Mouse (Mus musculus) CH12.LX (cell line): ENCODE results near the gene Rnf6. TPM values are rescaled to one million over a fixed set of nuclear protein-coding genes. Genes with fewer than 3 reads are reported as not detected.

ENCODE experiments used
- DNase-seq: peaks from one replicate; pipeline ENCODE4 v3.0.0-alpha.2; 2013; ENCODE audit errors: extremely low read depth
- H3K27ac ChIP-seq: 2 replicates; pipeline ENCODE4 v1.5.1; 2012; ENCODE audit warnings: low read depth, mild to moderate bottlenecking, control low read depth, moderate library complexity; ENCODE audit not compliant: insufficient read depth
- H3K27me3 ChIP-seq: replicated peaks from 2 replicates; pipeline ENCODE3; 2012; ENCODE audit warnings: inconsistent platforms
- H3K36me3 ChIP-seq, 2 experiments: replicated peaks in 1 of 2; 2 replicates each; pipeline versions ENCODE3 to v1.6.1; 2012; ENCODE audit warnings: inconsistent platforms in 1 of 2, low read length in 1 of 2, mild to moderate bottlenecking in 1 of 2, mixed read lengths in 1 of 2, moderate library complexity in 1 of 2; ENCODE audit not compliant: control insufficient read depth in 1 of 2, insufficient read depth in 1 of 2
- H3K4me1 ChIP-seq, 2 experiments: 2 replicates each; pipeline ENCODE4 v1.6.1; 2012; ENCODE audit warnings: inconsistent platforms in 1 of 2, moderate library complexity in 1 of 2; ENCODE audit not compliant: insufficient read depth in 2 of 2, control insufficient read depth in 1 of 2
- H3K4me2 ChIP-seq: 2 replicates; pipeline ENCODE4 v1.6.1; 2012; ENCODE audit warnings: low read depth, mild to moderate bottlenecking, control low read depth; ENCODE audit not compliant: poor library complexity, insufficient read depth, severe bottlenecking
- H3K4me3 ChIP-seq, 3 experiments: fragments of 150-350 bp in 1 of 3; sonication (generic) in 1 of 3; replicated peaks in 1 of 3; 2 replicates each; pipeline versions ENCODE3 to v1.5.1; 2011 to 2012; ENCODE audit warnings: low read depth in 2 of 3, low read length in 2 of 3, mild to moderate bottlenecking in 2 of 3, moderate library complexity in 2 of 3, control low read depth in 1 of 3, improper control_type of control experiment in 1 of 3, inconsistent platforms in 1 of 3, mixed read lengths in 1 of 3; ENCODE audit not compliant: poor library complexity in 1 of 3
- H3K79me2 ChIP-seq: replicated peaks from 2 replicates; pipeline ENCODE4 v1.6.1; 2012; ENCODE audit warnings: mild to moderate bottlenecking, moderate library complexity; ENCODE audit not compliant: control insufficient read depth, poor library complexity, insufficient read depth, severe bottlenecking; ENCODE audit errors: extremely low read depth
- H3K9ac ChIP-seq: 2 replicates; pipeline ENCODE4 v1.6.1; 2012; ENCODE audit warnings: low read depth, mild to moderate bottlenecking, control low read depth, moderate library complexity; ENCODE audit not compliant: insufficient read depth
- H3K9me3 ChIP-seq: replicated peaks from 2 replicates; pipeline ENCODE3; 2012; ENCODE audit warnings: low read length, inconsistent platforms, mixed read lengths
- BHLHE40 ChIP-seq: IDR thresholded peaks from 2 replicates; pipeline ENCODE4 v1.6.1; 2011; ENCODE audit warnings: mild to moderate bottlenecking, low read depth, low read length, improper control_type of control experiment
- CHD1 ChIP-seq: IDR thresholded peaks from 2 replicates; pipeline ENCODE4 v1.6.1; 2012; ENCODE audit warnings: low read depth, low read length, improper control_type of control experiment, inconsistent platforms
- CTCF ChIP-seq, 2 experiments: IDR thresholded peaks in 1 of 2; conservative IDR thresholded peaks in 1 of 2; 2 replicates each; pipeline ENCODE4 v1.5.1; 2011 to 2012; ENCODE audit warnings: low read depth in 2 of 2, low read length in 2 of 2, improper control_type of control experiment in 1 of 2, inconsistent platforms in 1 of 2, mild to moderate bottlenecking in 1 of 2, moderate library complexity in 1 of 2
- E2F4 ChIP-seq: IDR thresholded peaks from 2 replicates; pipeline ENCODE4 v1.6.1; 2011; ENCODE audit warnings: low read depth, low read length, improper control_type of control experiment; ENCODE audit not compliant: insufficient replicate concordance
- EP300 ChIP-seq: IDR thresholded peaks from 2 replicates; pipeline ENCODE4 v1.6.1; 2011; ENCODE audit warnings: low read length, improper control_type of control experiment
- HCFC1 ChIP-seq: IDR thresholded peaks from 2 replicates; pipeline ENCODE4 v1.6.1; 2012; ENCODE audit warnings: low read depth, mild to moderate bottlenecking, inconsistent platforms, low read length, improper control_type of control experiment
- JUN ChIP-seq: IDR thresholded peaks from 2 replicates; pipeline ENCODE4 v1.6.1; 2011; ENCODE audit warnings: low read depth, mild to moderate bottlenecking, low read length, improper control_type of control experiment, moderate library complexity; ENCODE audit not compliant: insufficient read depth
- JUND ChIP-seq: conservative IDR thresholded peaks from 2 replicates; pipeline ENCODE4 v1.6.1; 2011; ENCODE audit warnings: low read depth, low read length, improper control_type of control experiment
- MAFK ChIP-seq: IDR thresholded peaks from 2 replicates; pipeline ENCODE4 v1.6.1; 2011; ENCODE audit warnings: low read length, improper control_type of control experiment; ENCODE audit not compliant: insufficient replicate concordance
- MAX ChIP-seq: IDR thresholded peaks from 2 replicates; pipeline ENCODE4 v1.6.1; 2011; ENCODE audit warnings: low read length, improper control_type of control experiment
- MAZ ChIP-seq: IDR thresholded peaks from 2 replicates; pipeline ENCODE4 v1.6.1; 2012; ENCODE audit warnings: low read depth, mild to moderate bottlenecking, inconsistent platforms, low read length, improper control_type of control experiment, moderate library complexity
- MEF2A ChIP-seq: IDR thresholded peaks from 2 replicates; pipeline ENCODE4 v1.6.1; 2014; ENCODE audit warnings: low read depth, mild to moderate bottlenecking, inconsistent platforms, low read length, improper control_type of control experiment, borderline replicate concordance
- MXI1 ChIP-seq: IDR thresholded peaks from 2 replicates; pipeline ENCODE4 v1.6.1; 2011; ENCODE audit warnings: mild to moderate bottlenecking, low read depth, low read length, improper control_type of control experiment
- MYC ChIP-seq: IDR thresholded peaks from 2 replicates; pipeline ENCODE4 v1.6.1; 2011; ENCODE audit warnings: low read depth, mild to moderate bottlenecking, improper control_type of control experiment, low read length
- NELFE ChIP-seq: IDR thresholded peaks from 2 replicates; pipeline ENCODE4 v1.6.1; 2011; ENCODE audit warnings: low read depth, low read length, improper control_type of control experiment
- PAX5 ChIP-seq: IDR thresholded peaks from 2 replicates; pipeline ENCODE4 v1.6.1; 2012; ENCODE audit warnings: low read length, inconsistent platforms, mixed read lengths
- POLR2AphosphoS2 ChIP-seq: IDR thresholded peaks from 2 replicates; pipeline ENCODE4 v1.6.1; 2011; ENCODE audit warnings: low read depth, low read length, improper control_type of control experiment
- RAD21 ChIP-seq: IDR thresholded peaks from 2 replicates; pipeline ENCODE4 v1.6.1; 2011; ENCODE audit warnings: low read depth, mild to moderate bottlenecking, low read length, improper control_type of control experiment, moderate library complexity
- RCOR1 ChIP-seq: conservative IDR thresholded peaks from 2 replicates; pipeline ENCODE4 v1.6.1; 2012; ENCODE audit warnings: low read depth, mild to moderate bottlenecking, inconsistent platforms, low read length, improper control_type of control experiment
- SIN3A ChIP-seq: IDR thresholded peaks from 2 replicates; pipeline ENCODE4 v1.6.1; 2012; ENCODE audit warnings: low read length, improper control_type of control experiment, inconsistent platforms
- TBP ChIP-seq: conservative IDR thresholded peaks from 2 replicates; pipeline ENCODE4 v1.6.1; 2011; ENCODE audit warnings: low read depth, low read length, improper control_type of control experiment
- ZC3H11A ChIP-seq: IDR thresholded peaks from 2 replicates; pipeline ENCODE4 v1.6.1; 2012; ENCODE audit warnings: low read depth, mild to moderate bottlenecking, inconsistent platforms, low read length, improper control_type of control experiment
- ZKSCAN1 ChIP-seq: IDR thresholded peaks from 2 replicates; pipeline ENCODE4 v1.6.1; 2012; ENCODE audit warnings: low read depth, inconsistent platforms, low read length, improper control_type of control experiment, borderline replicate concordance
- ZMIZ1 ChIP-seq: IDR thresholded peaks from 2 replicates; pipeline ENCODE4 v1.6.1; 2012; ENCODE audit warnings: low read depth, mild to moderate bottlenecking, inconsistent platforms, low read length, improper control_type of control experiment
- ZNF384 ChIP-seq: IDR thresholded peaks from 2 replicates; pipeline ENCODE4 v1.6.1; 2012; ENCODE audit warnings: low read depth, low read length, improper control_type of control experiment, inconsistent platforms
- dilution Hi-C: fragments of 300-500 bp; cut with MboI; formaldehyde crosslinking; loops from 2 replicates; pipeline ENCODE4 v1.14.3; 2020; ENCODE audit warnings: low sequenced_read_pairs; ENCODE audit not compliant: extremely low pct_unique_long_range_greater_than_20kb, extremely low pct_ligation_motif_present
- in situ Hi-C: fragments of 300-500 bp; cut with MboI; formaldehyde crosslinking; loops from 3 replicates; pipeline ENCODE4 v1.14.3; 2019; ENCODE audit warnings: low sequenced_read_pairs, low pct_ligation_motif_present, low pct_unique_long_range_greater_than_20kb, mixed read lengths
- polyA plus RNA-seq: library from polyadenylated mRNA; unstranded; fragments of >175 nt; gene quantifications from 2 replicates; pipeline ENCODE4 v1.2.1, GENCODE M21; 2012; ENCODE audit warnings: low read depth; ENCODE audit not compliant: insufficient read length
- total RNA-seq, 2 experiments: library from RNA; depleted of rRNA; stranded (reverse); fragments of 300-350 nt in 1 of 2; fragments of >200 nt in 1 of 2; gene quantifications; 2 replicates each; pipeline ENCODE4 v1.2.3; 2012 to 2014

Gene Rnf6
- total and polyA plus RNA-seq, 3 experiments = 15.9 to 22.7 (median 20.7) TPM

DNA sequence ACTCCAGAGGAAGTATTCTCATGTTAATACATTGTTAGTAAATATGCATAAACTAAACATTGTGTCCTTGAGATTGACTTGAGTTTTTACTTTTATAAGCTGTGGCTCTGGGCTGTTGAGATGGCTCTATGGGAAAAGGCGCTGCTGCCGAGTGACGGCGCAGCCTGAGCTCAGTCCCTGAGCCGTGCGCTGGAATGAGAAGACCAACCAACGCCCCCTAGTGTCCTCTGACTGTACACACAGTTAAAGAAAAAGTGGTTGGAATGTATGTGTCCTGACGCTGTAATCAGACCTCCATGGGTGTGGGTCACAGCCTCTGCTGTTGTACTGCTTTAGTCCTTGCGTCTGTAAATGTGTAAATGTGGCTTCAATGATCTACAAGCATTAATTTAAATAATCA, 38.6 kb upstream of the Rnf6 start:
- peak; percentile 41 for DNase-seq
- Histone ChIP-seq H3K4me2 (no peak overlapping the region), H3K36me3 (peaks cover 5 to 42% of the 10 kb centered on the region in 2 experiments), H3K4me1 (no peaks in the 10 kb centered on the region), H3K9me3 (peaks cover 4% of the 10 kb centered on the region), H3K27ac (no peak overlapping the region), H3K4me3 (no peak overlapping the region), H3K27me3 (no peaks in the 10 kb centered on the region), H3K79me2 (0 out of 2 replicates have a peak, but pooled peaks cover under 1% of the 10 kb centered on the region), H3K9ac (no peak overlapping the region)
- in situ Hi-C loops (no loop called here), dilution Hi-C loops (no loop called here)
- no peak for TF ChIP-seq E2F4
- peak in 1 of 2 experiments; percentile 42; a peak in 3 of 4 replicates for TF ChIP-seq CTCF (conservative IDR thresholded peaks at IDR 0.05 in 1 of 2, IDR thresholded peaks at IDR 0.05 in 1 of 2; ENCODE audit: low read depth in 2 of 2, low read length in 2 of 2)

DNA sequence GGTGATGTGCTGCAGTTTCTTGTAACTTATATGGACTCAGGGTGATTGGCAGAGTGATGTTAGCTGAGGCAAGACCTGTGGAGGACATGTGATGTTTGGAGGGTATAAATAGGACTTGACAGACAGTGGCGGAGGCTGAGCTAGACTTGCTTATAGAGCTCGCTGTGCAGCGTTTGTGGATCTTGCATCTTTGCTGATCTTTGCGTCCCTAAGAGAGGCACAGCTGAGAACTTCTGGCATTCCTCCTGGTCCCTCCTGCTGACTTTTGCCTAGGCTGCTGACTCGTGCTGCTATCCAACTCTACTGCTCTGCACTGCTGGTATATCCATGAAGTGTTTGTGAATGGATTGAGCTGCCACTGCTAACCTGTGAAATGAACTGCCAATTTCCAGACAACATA, 32.3 kb upstream of the Rnf6 start:
- in situ Hi-C loops = no loop called here
- no peak overlapping the region for H3K9ac ChIP-seq
- peaks cover 5% of the 10 kb centered on the region; the same call in 1 of the 2 replicates for H3K79me2 ChIP-seq
- no peak overlapping the region for H3K27ac ChIP-seq
- H3K4me3 ChIP-seq = no peak overlapping the region
- H3K9me3 ChIP-seq = no peaks in the 10 kb centered on the region
- no peaks in the 10 kb centered on the region for H3K27me3 ChIP-seq
- H3K4me2 ChIP-seq = no peak overlapping the region
- dilution Hi-C loops = no loop called here
- TF ChIP-seq ZKSCAN1 (no peak), ZNF384 (no peak), ZMIZ1 (no peak), E2F4 (no peak), EP300 (no peak), MAZ (no peak), PAX5 (no peak), CHD1 (no peak), MAX (no peak), MAFK (no peak), POLR2AphosphoS2 (no peak), MEF2A (no peak), CTCF (conservative IDR thresholded peaks at IDR 0.05 in 1 of 2, IDR thresholded peaks at IDR 0.05 in 1 of 2; ENCODE audit: low read depth in 2 of 2, low read length in 2 of 2) (no peak)
- TF ChIP-seq, all 38 proteins: peak for 0
- DNase-seq = no peak
- peaks cover 4 to 61% of the 10 kb centered on the region in 2 experiments for H3K36me3 ChIP-seq
- H3K4me1 ChIP-seq = no peaks in the 10 kb centered on the region

DNA sequence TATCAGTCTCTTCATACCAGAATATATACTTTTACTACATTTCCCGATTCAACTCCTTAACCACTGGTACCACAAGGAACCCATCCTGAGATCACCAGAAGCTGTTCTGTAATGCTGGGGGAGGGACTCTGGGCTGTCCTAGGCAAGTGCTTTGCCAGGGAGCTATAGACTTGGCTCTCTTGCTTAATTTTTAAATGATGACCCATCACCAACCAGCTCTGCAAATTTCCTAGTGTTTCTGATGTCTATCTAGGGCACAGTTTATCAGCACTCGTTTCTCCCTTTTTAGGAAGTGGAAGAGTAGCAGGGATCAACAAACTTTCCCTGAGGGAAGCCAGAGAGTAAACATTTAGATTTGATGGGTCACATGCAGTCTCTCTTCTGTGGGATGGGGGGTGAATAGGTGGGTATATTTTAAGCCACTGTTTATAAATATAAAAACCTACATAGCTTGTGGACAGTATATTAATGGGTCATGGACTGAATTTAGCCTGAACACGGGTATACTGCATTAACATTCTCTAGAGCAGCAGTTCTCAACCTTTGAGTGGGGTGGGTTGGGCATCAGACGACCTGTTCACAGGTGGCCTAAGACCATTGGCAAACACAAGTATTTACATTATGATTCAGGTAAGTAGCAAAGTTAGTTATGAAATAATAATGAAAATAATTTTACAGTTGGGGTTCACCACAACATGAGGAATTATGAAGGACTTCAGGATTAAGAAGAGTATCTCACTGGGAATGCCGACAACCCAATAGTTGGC, 30.5 kb upstream of the Rnf6 start:
- H3K36me3 ChIP-seq = peaks cover 4 to 58% of the 10 kb centered on the region in 2 experiments
- dilution Hi-C loops = no loop called here
- H3K79me2 ChIP-seq = peaks cover 15% of the 10 kb centered on the region
- TF ChIP-seq HCFC1 (no peak), MXI1 (no peak), MAFK (no peak), NELFE (no peak), MYC (no peak), JUN (no peak), MEF2A (no peak), SIN3A (no peak), CHD1 (no peak), BHLHE40 (no peak), RAD21 (no peak), JUND (no peak), RCOR1 (no peak), ZC3H11A (no peak), PAX5 (no peak), TBP (no peak)
- TF ChIP-seq, all 38 proteins: peak for 0
- in situ Hi-C loops = no loop called here
- no peaks in the 10 kb centered on the region for H3K27me3 ChIP-seq
- no peak overlapping the region for H3K9ac ChIP-seq
- H3K9me3 ChIP-seq = no peaks in the 10 kb centered on the region
- no peak overlapping the region for H3K27ac ChIP-seq
- peaks cover 0 to 4% of the 10 kb centered on the region in 2 experiments; a peak in 2 of 4 replicates for H3K4me1 ChIP-seq
- no peak overlapping the region for H3K4me2 ChIP-seq
- no peak overlapping the region for H3K4me3 ChIP-seq
- DNase-seq = no peak
